Mouse (Mus musculus): ENCODE data around the gene Foxo3.
A peak's percentile ranks its signal among the peaks of the same experiment; 100 is the strongest.

Gene Foxo3

DNA sequence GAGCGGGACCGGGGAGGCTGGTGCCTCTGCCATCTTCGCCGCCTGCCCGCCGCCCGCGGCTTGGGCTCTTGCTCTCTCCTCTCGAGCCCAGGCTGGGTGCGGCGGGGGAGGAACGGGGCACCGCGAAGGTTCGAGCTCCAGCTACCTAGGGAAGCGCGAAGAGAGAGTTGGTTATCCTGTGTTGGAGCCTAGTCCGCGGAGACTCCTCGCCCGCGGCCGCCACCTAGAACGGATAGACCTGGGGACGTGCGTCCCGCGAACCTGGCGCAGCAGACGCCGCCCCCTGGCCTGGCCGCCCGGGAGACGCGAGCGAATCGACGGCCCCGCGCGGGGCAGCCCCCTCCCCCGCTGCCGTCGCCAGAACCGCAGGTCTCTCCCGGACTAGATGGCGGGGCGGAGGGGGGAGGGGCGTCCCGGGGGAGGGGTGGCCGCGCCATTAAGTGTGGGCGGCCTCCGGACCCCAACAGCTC lies 1.1 kb downstream of the Foxo3 start:
- DNase-seq, result peak; percentile 58 to 60

DNA sequence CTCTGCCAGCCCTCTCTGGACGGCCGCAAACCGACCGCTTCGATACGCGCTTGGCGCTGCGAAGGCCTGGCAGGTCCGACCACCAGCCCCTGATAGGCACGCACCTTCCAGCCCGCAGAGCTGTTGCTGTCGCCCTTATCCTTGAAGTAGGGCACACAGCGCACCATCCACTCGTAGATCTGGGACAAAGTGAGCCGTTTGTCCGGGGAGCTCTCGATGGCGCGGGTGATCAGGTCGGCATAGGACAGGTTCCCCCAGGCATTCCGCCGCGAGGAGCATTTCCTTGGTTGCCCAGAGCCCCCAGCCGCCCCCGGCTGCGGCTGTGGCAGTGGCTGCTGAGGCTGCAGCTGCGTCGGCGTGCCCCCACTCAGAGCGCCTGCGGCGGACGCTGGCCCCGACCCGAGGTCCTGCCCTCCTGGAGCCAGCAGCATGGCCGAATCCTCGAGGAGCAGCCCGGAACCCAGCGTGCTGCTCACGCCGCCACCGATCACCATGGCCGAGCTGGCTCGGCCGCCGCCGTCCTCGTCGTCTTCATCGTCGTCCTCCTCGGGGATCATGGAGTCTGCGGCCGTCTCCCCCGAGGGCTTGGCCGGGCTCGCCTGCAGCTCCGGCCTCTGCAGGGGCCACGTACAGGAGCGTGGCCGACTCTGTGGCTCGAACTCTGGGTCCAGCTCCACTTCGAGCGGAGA lies 1.7 kb downstream of the Foxo3 start:
- DNase-seq, result peak; percentile 40 to 53

DNA sequence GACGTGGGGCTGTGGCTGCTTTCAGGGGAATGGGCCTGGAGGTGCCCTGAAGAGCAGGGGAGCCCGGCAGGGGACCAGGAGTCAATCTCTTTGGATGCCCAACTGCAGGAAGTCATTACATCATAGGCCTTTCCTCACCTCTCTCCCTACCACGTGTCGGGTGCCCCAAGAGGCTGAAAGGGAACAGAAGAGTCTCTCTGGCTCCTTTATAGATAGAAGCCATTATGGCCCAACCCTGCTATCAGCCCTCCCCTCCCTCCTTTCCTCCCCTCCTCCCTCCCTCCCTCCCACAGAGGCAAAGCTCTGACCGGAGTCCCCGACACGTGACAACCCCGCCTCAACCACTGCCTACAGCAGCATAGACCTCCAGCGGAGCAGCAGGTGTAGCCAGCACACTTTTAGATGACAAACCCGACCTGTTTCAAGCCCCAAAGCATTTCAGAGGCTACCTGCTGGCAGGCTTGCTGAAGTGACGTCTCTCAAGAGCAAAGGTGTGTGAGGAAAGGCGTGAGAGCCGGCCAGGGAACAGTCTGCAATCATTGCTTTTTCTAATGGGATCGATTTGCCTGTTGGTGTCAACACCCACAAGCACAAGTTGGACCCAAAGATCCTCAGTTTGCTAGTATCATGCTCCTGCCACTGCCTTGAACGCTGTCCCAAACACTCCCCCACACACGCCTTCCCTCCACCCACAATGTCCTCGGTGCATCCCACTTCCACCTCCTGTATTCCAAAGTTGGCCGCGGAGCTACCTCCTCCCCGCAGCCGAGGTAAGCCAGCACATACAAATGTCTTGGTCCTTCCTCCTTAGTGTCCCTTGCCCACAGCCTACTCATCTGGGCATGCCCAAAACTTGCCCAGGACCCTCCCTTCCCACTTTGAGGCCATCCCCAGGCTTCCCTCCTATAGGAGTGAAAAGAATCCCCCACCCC lies 2.5 kb downstream of the Foxo3 start:
- peak; percentile 48 to 56 for DNase-seq

DNA sequence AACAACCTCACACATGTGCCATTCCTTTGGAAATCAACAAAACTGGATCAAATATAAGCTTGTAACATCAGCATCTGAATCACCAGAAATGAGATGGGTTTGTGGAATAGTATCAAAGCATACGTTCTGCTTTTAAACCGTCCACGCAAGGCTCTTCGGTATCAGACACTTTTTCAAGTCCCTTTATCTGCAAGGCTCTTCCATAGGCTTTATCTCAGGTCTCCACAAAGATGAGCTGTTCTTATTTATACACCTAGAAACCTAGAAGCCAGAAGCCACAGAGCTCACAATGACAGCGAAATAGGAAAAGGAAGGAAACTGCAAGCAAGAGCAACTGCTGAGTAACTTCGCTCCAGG lies 3.2 kb downstream of the Foxo3 start:
- DNase-seq, result no peak

DNA sequence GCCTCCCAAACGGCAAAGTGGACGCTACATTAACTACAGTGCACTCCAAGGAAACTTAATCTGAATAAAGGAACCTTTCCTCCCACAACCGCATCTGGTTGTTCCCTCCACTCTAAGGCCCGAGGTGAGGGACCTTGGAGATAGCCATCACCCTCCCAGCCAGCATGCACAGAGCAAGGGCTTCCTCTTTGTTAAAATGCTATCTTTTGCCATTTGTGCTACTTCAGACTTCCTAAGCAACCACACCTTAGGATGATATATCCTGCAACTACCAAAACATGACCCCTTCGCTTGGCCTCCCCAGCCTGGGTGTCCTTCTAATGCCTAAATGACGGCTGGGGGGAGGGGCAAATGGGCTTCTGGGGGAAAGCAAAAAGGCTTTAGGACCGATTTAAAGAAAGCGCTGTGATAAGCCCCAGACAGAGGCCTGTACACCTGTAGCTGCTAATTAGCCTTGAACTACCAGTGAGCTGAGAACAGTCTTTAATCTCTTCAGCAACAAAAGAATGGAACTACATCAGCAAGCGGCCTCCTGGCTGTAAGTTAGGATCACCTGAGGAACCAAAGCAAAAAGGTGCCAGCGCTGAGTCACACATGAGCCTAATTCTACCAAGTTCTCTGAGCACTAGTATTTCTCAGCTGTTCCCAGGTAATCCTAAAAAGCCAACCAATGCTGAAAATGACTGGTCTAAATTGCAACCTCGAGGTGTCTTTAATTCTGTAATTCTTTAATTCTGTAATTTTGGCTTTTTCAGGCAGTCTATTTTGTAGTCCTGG lies 4.9 kb downstream of the Foxo3 start:
- DNase-seq, result no peak

DNA sequence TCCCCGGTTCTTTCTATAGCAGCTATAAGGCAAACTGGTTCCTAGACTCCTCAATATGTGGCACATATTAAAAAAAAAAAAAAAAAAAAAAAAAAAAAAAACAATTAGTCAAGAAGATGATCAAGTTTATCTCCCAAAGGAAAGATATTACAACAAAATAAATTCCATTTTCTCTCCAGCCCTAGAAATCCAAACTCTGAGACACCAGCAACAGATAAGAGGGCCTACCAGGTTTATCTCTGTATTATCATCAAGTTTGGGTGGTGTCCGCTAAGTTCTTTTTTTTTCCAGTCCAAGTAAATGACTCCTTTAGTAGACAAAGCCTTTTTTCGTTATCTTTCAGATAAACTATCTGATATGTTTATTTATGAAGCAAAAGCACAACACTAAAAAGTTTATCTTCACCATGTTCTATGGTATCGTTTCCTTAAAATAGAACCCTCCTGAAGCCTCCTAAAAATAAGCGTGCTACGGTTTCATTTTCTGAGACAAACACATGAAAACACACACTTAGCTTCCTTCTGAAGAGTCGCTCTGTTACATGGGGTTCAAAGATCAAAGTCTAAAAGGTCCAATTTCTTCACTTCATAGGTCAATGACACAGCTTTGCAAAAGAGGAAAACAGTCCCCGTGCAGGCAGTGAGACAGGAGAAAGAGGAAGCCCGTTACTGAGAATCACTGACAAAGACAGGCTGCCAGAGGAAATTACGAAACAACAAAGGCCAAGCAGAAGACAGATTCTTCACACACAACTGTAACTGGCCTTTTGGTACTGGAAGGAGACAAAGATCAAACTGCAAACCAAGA lies 6.1 kb downstream of the Foxo3 start:
- no peak for DNase-seq

DNA sequence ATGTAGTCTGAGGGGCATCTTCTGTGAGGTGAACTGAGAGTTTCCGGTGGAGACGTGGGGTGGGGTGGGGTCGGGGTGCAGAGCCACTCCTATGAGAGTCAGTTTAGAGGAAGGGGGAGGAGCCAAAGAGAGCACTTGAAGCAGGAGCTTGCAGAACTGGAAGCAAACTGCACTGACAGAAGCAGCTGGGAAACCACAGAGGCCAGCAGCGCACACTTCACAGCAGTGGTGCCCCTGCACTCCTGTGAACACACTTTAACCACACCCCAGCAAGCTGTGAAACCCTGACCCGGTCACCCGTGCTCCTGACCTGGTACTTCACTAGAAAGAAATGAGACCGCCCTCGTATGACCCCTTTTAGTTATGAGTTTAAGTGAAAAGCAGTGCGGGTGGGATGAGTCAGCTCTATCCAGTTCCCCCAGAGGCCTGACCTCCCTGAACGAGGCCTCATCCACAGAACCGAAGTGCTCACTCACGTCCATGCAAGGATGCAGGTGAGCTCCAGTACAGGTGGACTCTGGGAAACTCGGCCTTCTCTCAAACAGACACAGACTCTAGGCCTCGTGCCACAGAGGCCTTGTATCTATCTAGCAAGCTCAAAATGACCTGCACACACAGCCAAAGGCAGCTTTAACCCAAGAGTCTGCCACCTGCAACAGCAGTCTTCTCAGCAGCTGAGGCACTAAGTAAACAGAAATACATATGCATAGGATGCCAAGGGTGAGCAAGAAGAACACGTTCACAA lies 7.1 kb downstream of the Foxo3 start:
- DNase-seq, result no peak

DNA sequence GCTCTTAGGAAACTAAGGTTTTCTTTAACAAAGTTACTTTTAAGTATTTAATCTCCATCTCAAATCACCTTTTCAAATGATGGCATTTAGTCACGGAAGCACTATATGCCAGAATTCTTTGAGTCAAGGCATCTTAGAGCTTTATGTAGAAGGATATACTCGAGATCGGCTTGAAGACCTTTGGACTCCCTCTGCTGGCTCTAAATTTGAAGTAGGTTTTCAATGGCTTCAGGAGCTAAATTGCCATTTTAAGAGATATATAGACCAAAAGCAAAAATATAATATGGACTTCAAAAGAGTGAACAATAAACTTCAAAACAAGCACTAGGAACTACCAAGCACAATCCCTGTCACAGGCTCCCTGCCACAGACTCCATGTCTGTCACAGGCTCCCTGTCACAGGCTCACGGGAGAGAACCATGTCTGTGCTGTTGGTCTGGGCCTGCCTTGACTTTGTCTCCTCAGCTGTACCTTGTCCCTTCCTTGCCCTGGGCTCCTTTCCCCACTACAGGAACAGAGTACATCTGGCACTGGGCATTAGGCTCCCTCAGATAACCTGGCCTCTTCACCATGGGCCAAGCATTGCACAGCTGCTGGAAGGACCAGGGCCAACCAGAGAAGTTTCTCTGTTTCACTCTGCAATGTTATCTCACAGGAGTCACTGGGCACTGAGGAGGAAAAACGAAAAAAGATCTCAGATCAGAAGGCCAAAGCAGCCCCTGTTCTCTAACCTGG lies 8.6 kb downstream of the Foxo3 start:
- no peak for DNase-seq

DNA sequence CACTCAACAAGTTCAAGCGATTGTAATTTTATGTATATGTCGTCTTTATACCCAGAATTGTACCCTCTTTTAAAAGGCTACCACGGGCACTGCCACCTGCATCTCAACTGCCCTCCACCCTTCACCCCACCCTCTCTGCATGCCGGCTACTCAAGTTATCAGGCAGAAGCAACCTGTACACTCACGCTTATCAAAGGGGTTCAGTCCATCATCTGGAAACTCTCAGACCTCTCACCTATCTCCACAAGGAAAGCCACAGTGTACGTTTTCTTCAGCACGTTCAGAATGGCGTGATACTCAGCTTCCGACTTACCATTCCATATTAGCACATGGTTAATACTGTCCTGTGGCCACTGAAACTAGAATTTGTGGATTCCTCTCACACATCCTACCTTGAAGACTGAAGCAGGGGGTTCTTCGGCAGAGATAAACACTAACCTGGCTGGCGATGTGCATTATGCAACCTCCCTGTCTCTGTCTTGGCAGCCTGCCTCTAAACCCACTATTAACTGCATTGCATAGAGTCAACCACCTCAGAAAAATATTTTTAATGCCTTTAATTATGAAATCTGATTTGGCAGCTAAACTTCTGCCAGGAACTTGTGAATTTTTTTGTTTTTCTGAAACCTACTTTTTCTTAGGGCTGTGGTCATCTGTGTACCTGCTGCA lies 11.4 kb downstream of the Foxo3 start:
- DNase-seq, result peak; percentile 45 to 49

DNA sequence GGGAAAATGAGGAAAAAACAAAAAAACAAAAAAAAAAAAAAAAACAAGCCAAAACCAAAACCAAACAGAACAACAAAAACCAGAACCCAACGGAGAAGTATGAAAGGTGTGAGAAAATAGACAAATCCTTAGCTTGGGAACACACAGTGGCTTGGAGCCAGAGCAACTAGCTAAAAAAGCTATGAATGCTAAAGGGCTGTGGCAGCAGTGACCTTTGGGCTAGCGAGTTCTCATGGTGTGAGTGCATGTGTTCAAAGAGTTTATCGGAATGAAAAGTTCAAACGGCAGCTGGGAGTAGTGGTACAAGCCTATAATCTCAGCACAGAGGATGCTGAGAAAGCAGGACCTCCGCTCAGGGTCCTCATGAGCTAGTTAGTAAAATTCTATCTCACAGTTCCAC lies 12.4 kb downstream of the Foxo3 start:
- peak in 1 of 2 experiments; percentile 25 for DNase-seq

DNA sequence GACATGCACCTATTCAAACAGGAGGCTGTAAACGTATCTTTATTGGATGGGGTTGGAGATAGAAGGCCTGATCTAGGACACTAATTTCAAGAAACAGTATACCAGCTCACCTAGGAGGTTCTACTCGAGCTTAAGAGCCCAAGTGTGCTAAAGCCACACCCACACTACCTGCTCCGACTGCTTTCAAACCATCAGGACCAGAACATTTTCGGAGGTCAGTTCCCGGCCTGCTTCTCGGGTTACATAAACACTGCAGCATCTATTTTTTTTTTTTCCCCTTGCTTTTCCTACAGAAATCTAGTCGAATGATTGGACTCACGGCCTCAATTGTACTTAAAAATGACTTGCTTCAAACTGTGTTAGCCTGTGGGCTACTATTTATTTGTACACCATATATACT lies 12.9 kb downstream of the Foxo3 start:
- peak in 1 of 2 experiments; percentile 7 for DNase-seq

DNA sequence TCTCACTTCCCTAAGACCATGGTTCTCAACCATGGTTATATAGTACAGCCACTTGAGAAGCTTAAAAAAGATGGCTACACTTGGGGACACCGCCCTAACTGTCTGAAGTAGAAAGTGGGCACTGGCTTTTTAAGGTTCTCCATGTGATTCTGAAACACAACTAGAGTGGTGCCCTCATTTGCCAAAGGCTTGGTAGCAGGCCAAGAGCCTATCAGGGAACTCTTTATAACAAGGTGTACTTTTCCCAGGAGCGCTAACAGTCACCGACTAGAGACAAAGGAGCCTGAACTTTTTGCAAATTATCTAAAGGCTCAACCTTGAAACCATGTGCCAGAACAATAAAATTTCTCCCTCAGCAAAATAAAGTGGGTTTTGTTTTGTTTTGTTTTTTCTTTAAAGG lies 14.5 kb downstream of the Foxo3 start:
- no peak for DNase-seq

DNA sequence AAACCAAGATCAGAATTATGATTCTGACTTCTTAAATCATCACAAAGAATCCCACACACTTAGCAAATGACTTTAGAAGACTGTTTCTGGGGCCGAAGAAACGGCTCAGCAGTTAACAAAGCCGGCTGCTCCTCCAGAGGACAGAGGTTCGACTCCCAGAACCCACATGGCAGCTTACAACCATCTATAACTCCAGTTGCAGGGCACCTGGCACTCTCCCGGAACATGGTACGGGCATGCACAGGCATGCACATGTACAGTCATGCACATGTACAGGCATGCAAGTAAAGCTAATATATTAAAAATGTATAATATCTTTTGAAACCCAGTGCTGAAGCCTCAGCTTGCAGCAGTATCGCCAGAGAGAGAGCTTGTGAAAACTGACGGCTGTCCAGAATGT lies 15.5 kb downstream of the Foxo3 start:
- no peak for DNase-seq

DNA sequence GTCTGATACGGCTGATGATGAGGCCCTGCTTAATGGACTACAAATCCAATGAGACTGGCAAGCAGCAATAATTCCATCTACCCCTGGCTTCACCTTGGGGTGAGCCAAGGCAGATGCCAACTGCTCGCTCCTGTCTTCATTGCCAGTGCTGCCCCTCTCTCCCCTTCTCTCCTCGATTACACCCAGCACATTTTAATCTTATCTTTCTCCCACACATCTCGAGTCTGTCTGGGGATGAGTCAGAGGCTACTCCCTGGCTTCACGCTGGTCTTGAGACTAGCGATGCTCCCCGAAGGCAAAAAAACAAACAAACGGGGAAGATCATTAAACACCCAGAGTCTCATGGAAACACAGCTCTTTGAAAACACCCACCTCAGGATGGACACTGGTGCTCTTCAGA lies 16.0 kb downstream of the Foxo3 start:
- DNase-seq, result no peak

DNA sequence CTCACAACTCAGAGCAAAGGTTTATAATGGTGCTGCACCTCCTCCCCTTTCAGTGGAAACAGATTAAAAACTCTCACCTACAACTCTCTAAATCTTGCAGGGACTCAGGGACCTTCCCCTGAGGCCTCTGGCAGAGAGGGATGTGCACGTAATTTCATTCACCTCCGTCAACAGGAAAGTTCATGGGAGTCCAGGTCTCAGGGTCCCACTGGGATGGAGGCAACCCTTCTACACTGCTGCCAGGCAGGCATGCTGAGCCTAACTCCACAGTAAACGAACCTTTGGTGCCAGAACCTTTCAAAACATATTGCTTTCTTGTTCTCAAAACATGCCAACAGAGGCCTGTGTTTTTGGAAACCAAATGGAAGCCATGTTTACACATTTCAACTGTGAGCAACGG lies 17.0 kb downstream of the Foxo3 start:
- no peak for DNase-seq

DNA sequence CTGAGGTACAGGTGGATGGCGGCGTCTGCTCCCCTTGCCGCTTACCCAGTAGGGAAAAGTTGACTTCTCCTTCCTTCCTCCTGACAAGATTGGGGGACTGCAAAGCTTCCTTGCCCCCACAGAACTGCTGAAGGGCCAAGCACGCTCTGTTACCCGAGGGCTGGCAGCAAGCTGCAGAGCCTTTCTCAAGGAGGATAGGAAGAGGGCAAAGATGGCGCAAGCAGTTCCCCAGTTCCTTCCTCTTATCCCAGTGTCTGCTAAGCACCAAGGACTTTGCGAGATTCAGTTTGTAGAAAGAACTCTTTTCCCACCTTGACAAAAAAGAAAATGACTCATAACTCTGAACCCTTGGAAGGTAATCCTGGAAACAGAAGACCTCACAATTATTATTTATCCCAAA lies 18.6 kb downstream of the Foxo3 start:
- no peak for DNase-seq

DNA sequence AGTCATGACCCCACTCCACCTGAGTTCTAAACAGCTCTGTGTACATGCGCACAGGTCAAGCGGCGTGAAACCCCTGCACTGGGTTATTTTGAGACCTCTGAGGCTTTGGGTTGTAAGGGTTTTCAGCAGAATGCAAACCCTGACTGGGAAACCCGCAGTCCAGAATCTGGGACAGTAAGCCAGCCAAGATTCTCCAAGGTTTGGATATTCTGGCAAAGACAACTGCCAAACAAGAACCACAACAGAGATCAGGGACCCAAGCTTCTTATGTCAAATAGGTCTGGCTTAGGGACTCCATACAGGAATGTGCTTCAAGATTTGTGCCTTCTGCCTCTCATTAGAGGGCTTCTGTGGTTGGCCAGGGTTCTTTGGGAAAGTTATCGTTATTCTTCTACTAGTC lies 21.8 kb downstream of the Foxo3 start:
- no peak for DNase-seq

DNA sequence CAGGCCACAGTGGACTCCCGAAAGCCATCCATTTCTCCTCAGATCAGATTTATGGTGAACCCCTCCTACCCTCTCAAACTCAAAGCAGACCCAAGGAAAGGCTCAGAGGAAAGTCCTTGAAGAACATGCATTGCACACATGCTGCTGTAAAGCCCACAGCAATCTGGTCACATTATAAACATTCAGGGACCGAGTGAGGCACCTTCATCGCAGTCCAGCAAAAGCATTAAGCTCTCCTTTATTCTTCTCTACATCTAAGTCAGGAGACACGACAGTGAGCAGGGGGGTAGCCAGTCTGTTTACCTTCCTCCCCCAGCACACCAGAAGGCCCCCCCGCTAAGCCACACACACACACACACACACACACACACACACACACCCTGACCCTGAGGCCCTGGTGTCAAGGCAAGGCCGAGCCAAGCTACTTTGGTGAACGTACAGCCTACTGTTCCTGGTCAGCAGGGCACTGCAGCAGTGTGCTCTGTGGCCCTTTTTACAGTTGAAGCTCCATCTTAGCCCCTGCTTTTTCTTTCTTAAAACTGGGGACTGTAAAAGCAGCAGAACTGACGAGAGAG lies 24.7 kb downstream of the Foxo3 start:
- no peak for DNase-seq

DNA sequence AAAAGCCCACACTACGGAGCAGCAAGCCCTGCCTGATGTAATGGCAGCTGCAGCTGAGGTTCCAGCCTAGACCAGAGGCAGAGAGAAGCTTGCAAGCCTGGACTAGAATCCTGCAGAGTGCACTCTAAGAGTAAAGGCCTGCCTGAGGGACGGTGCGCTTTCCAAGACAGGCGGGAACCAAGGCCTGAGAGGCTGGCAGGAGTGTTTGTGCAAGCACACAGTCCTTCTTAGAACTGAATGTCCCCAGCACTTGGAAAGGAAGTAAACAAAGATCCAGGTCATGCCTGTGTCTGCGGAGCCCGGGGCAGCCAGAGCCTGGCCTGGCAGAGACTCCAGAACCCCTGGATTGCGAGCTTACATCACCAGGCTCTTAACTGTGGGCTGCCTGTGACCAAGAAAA lies 25.4 kb downstream of the Foxo3 start:
- peak; percentile 43 to 57 for DNase-seq

DNA sequence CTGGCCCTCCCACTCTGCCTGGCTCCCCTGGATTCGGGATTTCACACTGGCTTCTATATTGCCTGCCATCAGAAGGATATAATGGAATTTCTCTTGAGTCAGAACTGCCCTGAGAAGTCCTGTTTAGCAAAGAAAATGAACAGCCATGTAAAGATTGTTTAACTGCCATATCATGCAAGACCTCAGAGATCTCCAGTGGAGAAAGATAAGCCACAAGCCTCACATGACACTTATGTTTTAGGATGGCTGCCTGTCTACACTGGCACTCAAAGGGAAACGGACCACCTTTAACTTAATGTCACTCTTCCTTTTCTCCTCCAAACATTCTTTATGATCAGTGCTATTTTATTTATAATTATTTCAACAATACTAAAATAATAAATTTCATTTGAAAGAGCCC lies 26.6 kb downstream of the Foxo3 start:
- DNase-seq, result no peak

Data from cerebellum, postnatal 36 days (tissue).